Mouse (Mus musculus) megakaryocyte, embryonic 14.5 days (primary cell): ENCODE measurements around the gene Adh5. TPM values are rescaled to one million over a fixed set of nuclear protein-coding genes. Genes with fewer than 3 reads are reported as not detected.

Experiments used
- H3K27me3 ChIP-seq: replicated peaks from 2 replicates; pipeline ENCODE3; 2012; ENCODE audit warnings: inconsistent platforms
- H3K36me3 ChIP-seq: replicated peaks from 2 replicates; pipeline ENCODE3; 2012; ENCODE audit warnings: low read length, inconsistent platforms, mixed read lengths
- H3K4me1 ChIP-seq: 2 replicates; pipeline ENCODE4 v1.6.1; 2012; ENCODE audit warnings: inconsistent platforms
- H3K4me3 ChIP-seq: replicated peaks from 2 replicates; pipeline ENCODE3; 2012; ENCODE audit warnings: moderate library complexity, mild to moderate bottlenecking, inconsistent platforms
- H3K9me3 ChIP-seq: 2 replicates; pipeline ENCODE4 v1.6.1; 2012; ENCODE audit warnings: inconsistent platforms
- FLI1 ChIP-seq: IDR thresholded peaks from 2 replicates; pipeline ENCODE4 v1.6.1; 2012; ENCODE audit warnings: low read length, inconsistent platforms, mixed read lengths
- GATA1 ChIP-seq: IDR thresholded peaks from 3 replicates; pipeline ENCODE4 v1.6.1; 2012; ENCODE audit warnings: mixed read lengths, low read length, inconsistent platforms, borderline replicate concordance
- polyA plus RNA-seq: library from polyadenylated mRNA; stranded (reverse); fragments of >175 nt; gene quantifications from 2 replicates; pipeline ENCODE4 v1.2.3, GENCODE M21; 2012; ENCODE audit warnings: low replicate concordance; ENCODE audit not compliant: insufficient read depth

The Adh5 gene
- 2.5 and 12.6 TPM in 2 replicates for polyA plus RNA-seq

- no peaks in the 10 kb centered on the region for H3K9me3 ChIP-seq
These were observed at the start of gene Adh5 for GRCm38 (mm10) chr3:138442612-138443464. Gene Adh5 (plus strand): TSS chr3:138443093.

GRCm38 (mm10) chr3:138404872-138405271 lies 38.0 kb upstream of the Adh5 start:
- TF ChIP-seq FLI1 (no peak), GATA1 (no peak)
- H3K4me3 ChIP-seq, result no peak overlapping the region
- H3K36me3 ChIP-seq, result no peaks in the 10 kb centered on the region
- H3K4me1 ChIP-seq, result peaks cover 7% of the 10 kb centered on the region
- H3K9me3 ChIP-seq, result 0 out of 2 replicates have a peak, but pooled peaks cover 5% of the 10 kb centered on the region
- peaks cover 4% of the 10 kb centered on the region for H3K27me3 ChIP-seq

More at GRCm38 (mm10) chr3:138442612-138443464, at the start of gene Adh5:
- peaks cover 43% of the 10 kb centered on the region for H3K4me1 ChIP-seq
- peak within 1 kb of the TSS; percentile 93 for H3K4me3 ChIP-seq
- peaks cover 29% of the 10 kb centered on the region for H3K36me3 ChIP-seq
- H3K27me3 ChIP-seq, result no peaks in the 10 kb centered on the region
- TF ChIP-seq GATA1, result no peak
- TF ChIP-seq FLI1, result no peak

DNA sequence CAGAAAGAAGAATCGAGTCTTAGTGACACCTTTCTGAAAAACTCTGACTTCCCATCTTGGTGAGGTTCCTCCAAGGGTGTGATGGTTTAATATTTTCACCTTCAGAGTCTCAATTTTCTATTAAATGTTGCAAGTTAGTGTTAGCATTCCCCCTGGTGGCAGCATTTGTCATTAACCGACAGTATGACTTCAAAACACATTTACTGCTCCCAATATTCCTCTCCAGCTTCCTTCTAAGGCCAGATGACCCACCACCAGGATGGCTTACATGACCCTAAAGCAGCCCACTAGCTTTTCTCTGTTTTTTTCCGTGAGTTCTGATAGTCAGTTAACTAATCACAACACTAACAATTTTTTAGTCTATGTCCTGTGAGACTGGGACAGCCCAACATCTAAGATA lies 37.6 kb upstream of the Adh5 start:
- Histone ChIP-seq H3K9me3 (0 out of 2 replicates have a peak, but pooled peaks cover 5% of the 10 kb centered on the region), H3K36me3 (no peaks in the 10 kb centered on the region), H3K4me1 (peaks cover 7% of the 10 kb centered on the region; the same call in 1 of the 2 replicates), H3K4me3 (no peak overlapping the region), H3K27me3 (peaks cover 4% of the 10 kb centered on the region)
- TF ChIP-seq FLI1 (no peak), GATA1 (no peak)

- H3K36me3 ChIP-seq, result no peaks in the 10 kb centered on the region
- H3K27me3 ChIP-seq, result peaks cover 2% of the 10 kb centered on the region
- H3K4me3 ChIP-seq, result no peak overlapping the region
- H3K9me3 ChIP-seq, result 0 out of 2 replicates have a peak, but pooled peaks cover 5% of the 10 kb centered on the region
- TF ChIP-seq GATA1 (no peak), FLI1 (no peak)
- peaks cover 7% of the 10 kb centered on the region; the same call in 1 of the 2 replicates for H3K4me1 ChIP-seq
These were observed 37.1 kb upstream of the Adh5 start for GRCm38 (mm10) chr3:138405840-138406239.

DNA sequence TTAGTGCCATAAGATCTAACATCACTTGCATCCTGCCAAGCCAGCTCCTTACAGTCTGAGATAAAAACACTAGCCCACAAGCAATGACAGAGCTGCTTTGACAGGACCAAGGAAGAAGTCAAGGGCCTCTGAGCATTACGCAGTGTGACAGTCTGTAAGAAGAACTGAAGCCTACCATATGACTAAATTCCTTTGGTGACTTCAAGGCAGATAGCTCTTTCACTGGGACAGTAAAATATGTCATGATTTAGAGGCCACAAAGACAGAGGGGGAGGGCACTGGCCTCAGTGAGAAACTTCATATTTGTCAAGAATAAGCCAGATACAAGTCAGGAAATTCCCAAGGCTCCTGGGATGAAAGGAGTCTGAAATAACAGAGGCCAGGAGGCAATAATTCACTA lies 35.0 kb upstream of the Adh5 start:
- H3K36me3 ChIP-seq, result no peaks in the 10 kb centered on the region
- TF ChIP-seq FLI1 (no peak), GATA1 (no peak)
- H3K4me3 ChIP-seq, result no peak overlapping the region
- 0 out of 2 replicates have a peak, but pooled peaks cover 5% of the 10 kb centered on the region for H3K9me3 ChIP-seq
- peaks cover 7% of the 10 kb centered on the region; the same call in 1 of the 2 replicates for H3K4me1 ChIP-seq
- H3K27me3 ChIP-seq, result peaks cover 2% of the 10 kb centered on the region

DNA sequence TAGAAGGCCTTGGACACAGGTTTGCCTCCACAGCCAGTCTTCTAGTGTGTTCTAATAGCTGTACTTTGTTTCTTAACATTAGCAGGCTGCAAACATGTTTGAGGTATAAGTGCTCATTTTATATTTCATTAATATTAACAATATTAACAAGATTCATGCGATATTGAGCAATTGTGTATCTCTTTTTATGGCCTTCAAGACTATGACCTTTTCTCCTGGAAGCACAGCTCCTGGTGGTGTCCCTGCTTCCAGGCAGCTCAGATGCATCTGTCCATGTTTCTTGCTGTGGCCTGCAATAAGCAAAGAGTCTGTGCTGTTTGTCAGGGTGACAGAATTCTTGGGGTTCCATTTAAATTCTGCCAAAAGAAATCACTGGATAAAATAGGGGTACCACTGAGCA lies 33.3 kb upstream of the Adh5 start:
- no peak for TF ChIP-seq GATA1
- no peak for TF ChIP-seq FLI1
- Histone ChIP-seq H3K9me3 (0 out of 2 replicates have a peak, but pooled peaks cover 5% of the 10 kb centered on the region), H3K4me1 (peaks cover 7% of the 10 kb centered on the region; the same call in 1 of the 2 replicates), H3K27me3 (peaks cover 2% of the 10 kb centered on the region), H3K4me3 (no peak overlapping the region), H3K36me3 (no peaks in the 10 kb centered on the region)

- H3K27me3 ChIP-seq, result peaks cover 2% of the 10 kb centered on the region
- no peaks in the 10 kb centered on the region for H3K36me3 ChIP-seq
- H3K4me1 ChIP-seq, result peaks cover 7% of the 10 kb centered on the region; the same call in 1 of the 2 replicates
- no peak overlapping the region for H3K4me3 ChIP-seq
- TF ChIP-seq FLI1 (no peak), GATA1 (no peak)
- H3K9me3 ChIP-seq, result 0 out of 2 replicates have a peak, but pooled peaks cover 5% of the 10 kb centered on the region
These were observed 32.7 kb upstream of the Adh5 start for GRCm38 (mm10) chr3:138410211-138410610.

- Histone ChIP-seq H3K4me3 (no peak within 1 kb of the TSS), H3K9me3 (no peaks in the 10 kb centered on the region), H3K36me3 (no peaks in the 10 kb centered on the region), H3K27me3 (no peaks in the 10 kb centered on the region), H3K4me1 (no peaks in the 10 kb centered on the region)
- TF ChIP-seq GATA1 (no peak), FLI1 (no peak)
These were observed 27.7 kb upstream of the Adh5 start, which contains the start of gene Adh4 for GRCm38 (mm10) chr3:138415121-138415690. Gene Adh4 (plus strand): TSS chr3:138415466.

- Histone ChIP-seq H3K27me3 (peaks cover 5% of the 10 kb centered on the region), H3K4me1 (no peaks in the 10 kb centered on the region)
- no peak for TF ChIP-seq GATA1
- TF ChIP-seq FLI1, result no peak
These were observed 23.5 kb upstream of the Adh5 start for GRCm38 (mm10) chr3:138419369-138419768.

GRCm38 (mm10) chr3:138420385-138420784 lies 22.5 kb upstream of the Adh5 start:
- H3K4me1 ChIP-seq, result no peaks in the 10 kb centered on the region
- H3K36me3 ChIP-seq, result no peaks in the 10 kb centered on the region
- peaks cover 6% of the 10 kb centered on the region for H3K27me3 ChIP-seq
- no peak overlapping the region for H3K4me3 ChIP-seq
- TF ChIP-seq FLI1 (no peak), GATA1 (no peak)
- peaks cover 7% of the 10 kb centered on the region for H3K9me3 ChIP-seq

More at GRCm38 (mm10) chr3:138419369-138419768, 23.5 kb upstream of the Adh5 start:
- peaks cover 7% of the 10 kb centered on the region for H3K9me3 ChIP-seq
- no peak overlapping the region for H3K4me3 ChIP-seq
- no peaks in the 10 kb centered on the region for H3K36me3 ChIP-seq
